Mouse (Mus musculus) myocyte (in vitro differentiated cells): ENCODE results near the gene Gm37240.

Experiments used
- MAX ChIP-seq: IDR thresholded peaks from one replicate; pipeline ENCODE4 v1.6.1; 2011; ENCODE audit warnings: low read depth, mild to moderate bottlenecking, control low read depth
- POLR2A ChIP-seq: IDR thresholded peaks from one replicate; pipeline ENCODE4 v1.6.1; 2011; ENCODE audit warnings: low read depth, mild to moderate bottlenecking, control low read depth, moderate library complexity; ENCODE audit not compliant: insufficient read length
- POLR2AphosphoS2 ChIP-seq: IDR thresholded peaks from one replicate; pipeline ENCODE4 v1.6.1; 2011; ENCODE audit warnings: low read depth, control low read depth; ENCODE audit not compliant: insufficient read length
- TCF3 ChIP-seq: IDR thresholded peaks from one replicate; pipeline ENCODE4 v1.6.1; 2011; ENCODE audit warnings: low read depth, control low read depth; ENCODE audit not compliant: insufficient read length
- USF1 ChIP-seq: IDR thresholded peaks from one replicate; pipeline ENCODE4 v1.6.1; 2011; ENCODE audit warnings: low read depth, mild to moderate bottlenecking, control low read depth, moderate library complexity

DNA sequence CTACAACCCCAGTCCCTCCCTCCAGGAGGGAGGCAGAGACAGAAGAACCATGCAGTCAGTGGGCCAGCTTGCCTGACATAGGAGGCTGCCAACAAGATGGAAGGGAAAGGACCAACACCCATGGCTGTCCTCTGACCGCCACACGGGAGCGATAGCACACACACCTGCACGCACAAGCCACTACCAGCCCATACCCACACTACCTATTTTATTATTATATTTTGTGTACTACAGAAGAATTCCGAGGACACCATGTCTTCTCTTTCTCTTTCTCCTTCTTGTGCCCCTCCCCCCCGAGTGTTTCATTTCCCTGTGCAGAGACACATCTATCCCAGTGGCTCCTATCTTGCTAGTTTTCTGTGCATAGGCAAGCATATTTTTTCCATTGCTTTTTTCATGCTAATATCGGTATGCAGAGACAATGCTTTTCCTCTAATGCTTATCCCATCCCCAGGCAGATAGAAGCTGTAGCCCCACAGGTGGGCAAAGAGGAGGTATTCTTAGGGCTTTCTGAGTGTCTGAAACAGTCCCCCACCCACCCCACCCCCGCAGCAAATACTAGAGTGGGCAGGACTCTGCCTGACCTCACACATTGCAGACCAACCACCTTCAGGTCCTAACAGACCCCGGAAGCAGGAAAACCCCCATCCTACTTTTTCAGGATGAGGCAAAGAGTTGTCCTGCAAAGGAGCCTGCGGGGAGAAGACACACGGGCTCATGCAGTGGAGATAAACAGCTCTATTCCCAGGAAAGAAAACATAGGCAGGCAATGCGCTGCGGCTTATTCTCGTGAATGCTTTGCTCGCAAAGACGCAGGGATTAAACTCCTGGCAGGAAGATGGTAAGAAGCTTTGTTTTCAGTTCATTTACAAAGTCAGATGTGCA lies 1232.2 kb downstream of the Gm37240 start:
- no peak for TF ChIP-seq POLR2A
- TF ChIP-seq POLR2AphosphoS2 = no peak
- TF ChIP-seq MAX = no peak
- no peak for TF ChIP-seq TCF3
- TF ChIP-seq USF1 = no peak
